Mouse (Mus musculus) heart, embryonic 11.5 days (tissue): ENCODE data around the gene Lrrc55. TPM values are rescaled to one million over a fixed set of nuclear protein-coding genes. Genes with fewer than 3 reads are reported as not detected.

Source experiments
- ATAC-seq: fragments of 200-750 bp; cut with Nextera tagmentation; replicated peaks from 2 replicates; pipeline ENCODE4 v1.8.0; 2017; ENCODE audit warnings: moderate library complexity; ENCODE audit not compliant: insufficient number of reproducible peaks, low FRiP score, low TSS enrichment
- H3K27ac ChIP-seq: fragments of 300-500 bp; sonication (generic); 2 replicates; pipeline ENCODE4 v1.5.1; 2014; ENCODE audit warnings: mild to moderate bottlenecking, low read depth, low read length
- H3K27me3 ChIP-seq: fragments of 300-500 bp; sonication (generic); 2 replicates; pipeline ENCODE4 v1.6.1; 2014; ENCODE audit warnings: mild to moderate bottlenecking, low read length, mixed read lengths; ENCODE audit not compliant: control insufficient read depth, insufficient read depth
- H3K36me3 ChIP-seq: fragments of 300-500 bp; sonication (generic); 2 replicates; pipeline ENCODE4 v1.6.1; 2014; ENCODE audit warnings: mild to moderate bottlenecking, low read length, moderate library complexity, mixed read lengths; ENCODE audit not compliant: control insufficient read depth, insufficient read depth
- H3K4me1 ChIP-seq: fragments of 300-500 bp; sonication (generic); 2 replicates; pipeline ENCODE4 v1.6.1; 2014; ENCODE audit warnings: low read length; ENCODE audit not compliant: control insufficient read depth, insufficient read depth
- H3K4me2 ChIP-seq: fragments of 300-500 bp; sonication (generic); 2 replicates; pipeline ENCODE4 v1.6.1; 2014; ENCODE audit warnings: mild to moderate bottlenecking, moderate library complexity
- H3K4me3 ChIP-seq: fragments of 300-500 bp; sonication (generic); 2 replicates; pipeline ENCODE4 v1.5.1; 2014; ENCODE audit warnings: low read depth, low read length
- H3K9ac ChIP-seq: fragments of 300-500 bp; sonication (generic); 2 replicates; pipeline ENCODE4 v1.6.1; 2014; ENCODE audit warnings: mild to moderate bottlenecking, low read depth, low read length, moderate library complexity
- H3K9me3 ChIP-seq: fragments of 300-500 bp; sonication (generic); replicated peaks from 2 replicates; pipeline ENCODE4 v1.6.1; 2016; ENCODE audit warnings: low read length; ENCODE audit not compliant: control insufficient read depth
- WGBS: fragments of 180-500 bp; shearing (Covaris S2); extraction: QIAGEN DNeasy Blood & Tissue Kit; methylation state at CpG from one replicate; pipeline ENCODE4 v1.1.7; 2014; ENCODE audit not compliant: insufficient replicate concordance; 5-methylcytosine and 5-hydroxymethylcytosine counted together
- polyA plus RNA-seq: library from polyadenylated mRNA; unstranded; fragments of >200 nt; fragmentation: Nextera tagmentation; extraction: Ambion mirVana; gene quantifications from 2 replicates; pipeline ENCODE4 v1.2.1, GENCODE M21; 2014

Gene Lrrc55
- polyA plus RNA-seq, 1 experiment from 2014 or later = 0.24 TPM

DNA sequence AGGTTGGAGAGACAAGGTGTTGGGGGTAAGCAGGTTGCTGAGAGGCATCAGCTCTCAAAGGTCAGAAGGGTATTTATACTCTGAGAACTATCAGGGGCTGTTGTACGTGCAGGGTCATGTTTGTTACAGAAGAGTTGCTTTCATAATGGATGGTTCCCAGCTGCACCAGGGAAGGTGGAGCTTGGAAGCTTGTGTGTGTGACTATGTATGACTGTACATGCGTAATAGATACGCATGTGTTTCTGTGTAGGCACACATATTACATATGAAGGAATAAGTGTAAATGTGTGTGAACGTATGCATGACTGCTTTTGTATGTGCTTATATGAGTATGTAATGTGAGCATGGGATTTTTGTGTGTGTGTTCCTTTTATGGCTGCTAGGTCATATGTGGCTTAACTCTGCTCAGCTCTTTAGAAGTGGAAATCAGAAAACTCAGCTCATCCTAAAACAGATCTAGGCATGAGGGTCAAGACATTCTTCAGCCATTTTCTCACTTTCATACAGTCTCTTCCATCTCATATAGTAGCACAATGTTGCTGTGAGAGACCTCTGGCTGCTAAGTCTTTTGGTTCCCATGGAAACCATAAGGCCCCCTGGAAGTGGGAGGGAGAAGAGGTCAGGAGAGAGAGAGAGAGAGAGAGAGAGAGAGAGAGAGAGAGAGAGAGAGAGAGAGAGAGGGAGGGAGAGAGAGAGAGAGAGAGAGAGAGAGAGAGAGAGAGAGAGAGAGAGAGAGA, 35.9 kb downstream of the Lrrc55 start:
- H3K4me3 ChIP-seq = no peak overlapping the region
- no peak overlapping the region for H3K27ac ChIP-seq
- WGBS = 63% methylated on average over 4 of the region's 4 CpGs
- H3K36me3 ChIP-seq = no peaks in the 10 kb centered on the region
- H3K9ac ChIP-seq = no peak overlapping the region
- H3K27me3 ChIP-seq = no peaks in the 10 kb centered on the region
- ATAC-seq = no peak; the same call in 1 of the 2 replicates
- H3K4me2 ChIP-seq = no peak overlapping the region
- peaks cover 13% of the 10 kb centered on the region for H3K4me1 ChIP-seq
- no peaks in the 10 kb centered on the region for H3K9me3 ChIP-seq

DNA sequence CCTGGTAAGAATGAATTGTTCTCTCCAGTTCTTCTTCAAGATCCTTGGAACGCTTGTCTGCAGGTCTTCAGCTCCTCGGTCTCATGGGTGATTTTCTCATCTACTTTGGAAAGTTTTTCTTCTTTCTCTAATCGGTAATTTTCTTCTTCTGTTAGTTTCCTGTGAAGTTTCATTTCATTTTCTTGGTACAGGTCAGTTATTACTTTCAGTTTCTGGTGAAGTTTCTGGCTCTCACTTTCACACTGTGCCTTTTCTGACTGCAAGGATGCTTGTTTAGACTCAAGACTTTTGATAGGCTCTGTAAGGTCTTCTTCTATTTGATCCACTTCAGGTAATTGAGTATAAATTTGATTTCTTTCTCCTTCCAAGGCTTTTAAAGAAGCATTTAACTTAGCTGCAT, 39.6 kb downstream of the Lrrc55 start:
- H3K4me3 ChIP-seq = no peak overlapping the region
- peaks cover 6% of the 10 kb centered on the region for H3K4me1 ChIP-seq
- H3K27me3 ChIP-seq = no peaks in the 10 kb centered on the region
- no peaks in the 10 kb centered on the region for H3K9me3 ChIP-seq
- no peak overlapping the region for H3K4me2 ChIP-seq
- no peak overlapping the region for H3K9ac ChIP-seq
- no peak overlapping the region for H3K27ac ChIP-seq
- ATAC-seq = no peak
- 78% methylated on average over 3 of the region's 3 CpGs for WGBS
- H3K36me3 ChIP-seq = no peaks in the 10 kb centered on the region

DNA sequence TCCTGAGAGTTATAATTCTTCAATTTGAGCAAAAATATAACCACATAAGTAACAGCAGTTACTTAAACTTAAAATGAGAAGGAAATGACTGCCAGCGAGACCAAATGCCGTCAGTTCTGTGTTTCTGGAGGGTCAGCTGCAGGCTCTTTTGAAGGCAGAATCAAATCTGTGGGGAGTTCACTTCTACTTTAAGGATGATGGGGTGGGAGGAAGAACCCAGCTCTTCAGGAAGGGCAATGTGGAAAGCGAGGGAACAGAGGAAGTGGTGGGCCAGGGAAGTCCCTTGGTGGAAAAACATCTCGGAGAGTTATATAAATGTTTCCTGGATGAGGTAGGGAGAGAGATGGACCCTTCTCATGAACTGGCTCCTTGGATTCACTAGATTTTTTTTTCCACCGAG, 40.9 kb downstream of the Lrrc55 start:
- no peak overlapping the region for H3K4me3 ChIP-seq
- H3K27me3 ChIP-seq = no peaks in the 10 kb centered on the region
- no peak overlapping the region for H3K4me2 ChIP-seq
- H3K27ac ChIP-seq = no peak overlapping the region
- H3K9me3 ChIP-seq = no peaks in the 10 kb centered on the region
- 76% methylated on average over 5 of the region's 5 CpGs for WGBS
- H3K9ac ChIP-seq = no peak overlapping the region
- peaks cover 5% of the 10 kb centered on the region for H3K4me1 ChIP-seq
- H3K36me3 ChIP-seq = no peaks in the 10 kb centered on the region
- no peak for ATAC-seq

DNA sequence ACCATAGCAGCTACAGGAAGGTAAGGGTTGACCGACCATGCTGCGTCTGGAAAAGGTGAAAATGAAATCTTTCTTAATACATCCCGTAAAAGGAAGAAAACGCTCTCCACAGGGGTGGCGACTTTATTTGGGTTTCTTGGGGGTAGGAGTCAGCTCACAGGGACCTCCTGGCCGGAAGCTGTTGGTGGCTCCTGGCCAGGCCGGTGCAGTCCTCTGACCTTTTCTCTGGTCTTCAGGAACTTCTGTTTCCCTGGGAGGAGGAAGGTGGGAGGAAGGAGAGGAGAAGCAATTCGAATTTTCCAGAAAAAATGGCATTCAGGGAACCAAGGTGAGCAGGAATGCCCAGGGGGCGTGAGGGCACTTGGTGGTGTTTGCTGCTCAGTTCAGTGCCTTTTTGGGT, 41.7 kb downstream of the Lrrc55 start:
- WGBS = 75% methylated on average over 9 of the region's 9 CpGs
- ATAC-seq = no peak
- Histone ChIP-seq H3K4me3 (no peak overlapping the region), H3K27me3 (no peaks in the 10 kb centered on the region), H3K27ac (no peak overlapping the region), H3K36me3 (no peaks in the 10 kb centered on the region), H3K4me1 (no peaks in the 10 kb centered on the region), H3K4me2 (no peak overlapping the region), H3K9me3 (no peaks in the 10 kb centered on the region), H3K9ac (no peak overlapping the region)

DNA sequence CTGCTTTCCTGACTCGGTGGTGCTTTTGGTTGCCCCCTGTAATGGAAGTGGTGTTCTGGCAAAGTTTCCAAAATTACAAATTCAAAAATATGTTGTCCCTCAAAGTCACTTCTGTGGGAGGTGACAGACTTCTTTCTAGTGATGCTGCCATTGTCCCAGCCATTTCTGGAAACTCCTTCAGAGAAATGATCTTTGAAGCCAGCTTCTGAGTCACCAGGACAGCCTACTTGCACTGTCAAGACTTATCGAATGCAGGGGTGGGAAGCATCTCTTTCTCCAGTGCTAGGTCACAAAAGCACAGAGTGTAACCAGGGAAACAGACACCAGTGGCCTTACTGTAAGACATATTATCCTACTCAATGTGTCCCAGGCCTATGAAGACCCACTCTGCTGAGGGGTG, 45.8 kb downstream of the Lrrc55 start:
- WGBS = 68% methylated on average over 2 of the region's 2 CpGs
- no peak for ATAC-seq

DNA sequence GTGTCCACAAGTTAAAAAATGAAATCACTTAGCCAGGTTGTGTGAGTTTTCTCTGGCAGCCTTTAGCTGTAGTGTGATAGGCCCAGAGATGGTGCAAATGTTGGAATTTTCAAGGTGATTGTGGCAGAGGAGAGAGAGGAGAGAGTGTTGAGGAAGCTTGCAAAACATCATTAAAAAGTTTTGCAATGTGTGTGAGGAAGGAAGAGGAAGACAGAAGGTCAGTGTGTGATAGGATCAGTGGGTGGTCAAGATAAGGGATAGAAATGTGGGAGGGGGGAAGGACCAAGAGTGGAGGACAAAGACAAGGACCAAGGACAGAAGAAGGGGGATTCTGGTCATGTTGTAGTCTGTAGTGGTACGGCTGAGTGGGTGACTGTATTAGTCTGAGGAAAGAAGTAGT, 46.6 kb downstream of the Lrrc55 start:
- no peaks in the 10 kb centered on the region for H3K9me3 ChIP-seq
- no peaks in the 10 kb centered on the region for H3K36me3 ChIP-seq
- WGBS = 50% methylated on average over 1 of the region's 1 CpGs
- H3K4me1 ChIP-seq = no peaks in the 10 kb centered on the region
- no peak overlapping the region for H3K4me3 ChIP-seq
- H3K4me2 ChIP-seq = no peak overlapping the region
- no peak overlapping the region for H3K9ac ChIP-seq
- no peak overlapping the region for H3K27ac ChIP-seq
- ATAC-seq = no peak
- H3K27me3 ChIP-seq = no peaks in the 10 kb centered on the region

More for the DNA sequence above, 45.8 kb downstream of the Lrrc55 start:
- no peak overlapping the region for H3K27ac ChIP-seq
- H3K4me3 ChIP-seq = no peak overlapping the region
- H3K27me3 ChIP-seq = no peaks in the 10 kb centered on the region
- H3K9ac ChIP-seq = no peak overlapping the region
- no peaks in the 10 kb centered on the region for H3K36me3 ChIP-seq
- H3K4me1 ChIP-seq = no peaks in the 10 kb centered on the region
- H3K9me3 ChIP-seq = no peaks in the 10 kb centered on the region
- no peak overlapping the region for H3K4me2 ChIP-seq

DNA sequence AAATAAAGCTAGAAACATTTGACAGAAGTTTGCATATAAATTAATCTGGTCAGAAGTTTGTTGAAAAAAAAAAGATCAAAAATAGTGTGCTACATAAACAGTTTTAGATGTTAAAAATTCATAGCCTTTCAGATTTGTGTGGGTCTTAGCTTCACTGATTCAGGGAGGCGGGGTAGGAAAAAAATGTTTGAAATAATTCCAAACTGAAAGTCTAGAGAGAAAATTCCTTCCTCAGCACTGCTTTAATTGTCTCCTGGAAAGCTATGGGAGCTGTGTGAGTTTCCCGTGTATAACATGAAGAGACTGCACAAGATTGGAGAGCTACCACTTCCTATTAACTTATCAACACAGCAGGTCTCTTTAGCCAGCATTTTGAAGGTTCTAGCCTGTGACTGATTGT, 49.5 kb downstream of the Lrrc55 start:
- no peaks in the 10 kb centered on the region for H3K4me1 ChIP-seq
- H3K27ac ChIP-seq = no peak overlapping the region
- no peaks in the 10 kb centered on the region for H3K9me3 ChIP-seq
- no peak overlapping the region for H3K4me2 ChIP-seq
- H3K4me3 ChIP-seq = no peak overlapping the region
- WGBS = 64% methylated on average over 2 of the region's 2 CpGs
- no peaks in the 10 kb centered on the region for H3K27me3 ChIP-seq
- no peak overlapping the region for H3K9ac ChIP-seq
- no peaks in the 10 kb centered on the region for H3K36me3 ChIP-seq
- no peak for ATAC-seq

DNA sequence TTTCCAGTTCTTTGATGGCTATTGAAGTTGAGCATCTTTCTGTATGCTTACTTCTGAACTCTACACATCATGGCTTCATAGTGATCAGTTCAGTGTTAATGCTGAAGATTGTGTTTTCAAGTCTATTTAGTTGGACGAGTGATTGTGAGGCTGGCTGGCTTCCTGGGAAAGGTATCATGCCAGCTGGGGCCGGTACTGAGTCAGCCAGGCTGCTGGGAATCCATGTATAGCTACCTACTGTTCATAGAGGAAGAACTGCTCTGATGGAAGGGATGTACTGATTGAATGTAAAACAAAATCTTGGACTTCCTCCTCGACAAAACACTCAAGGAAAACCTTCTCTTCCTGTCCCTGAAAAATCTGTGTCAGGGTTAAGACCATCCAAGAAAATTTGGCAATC, 51.7 kb downstream of the Lrrc55 start:
- Histone ChIP-seq H3K4me2 (no peak overlapping the region), H3K4me3 (no peak overlapping the region), H3K27me3 (no peaks in the 10 kb centered on the region), H3K9me3 (no peaks in the 10 kb centered on the region), H3K4me1 (no peaks in the 10 kb centered on the region), H3K27ac (no peak overlapping the region), H3K36me3 (no peaks in the 10 kb centered on the region), H3K9ac (no peak overlapping the region)
- 59% methylated on average over 3 of the region's 3 CpGs for WGBS
- ATAC-seq = no peak

DNA sequence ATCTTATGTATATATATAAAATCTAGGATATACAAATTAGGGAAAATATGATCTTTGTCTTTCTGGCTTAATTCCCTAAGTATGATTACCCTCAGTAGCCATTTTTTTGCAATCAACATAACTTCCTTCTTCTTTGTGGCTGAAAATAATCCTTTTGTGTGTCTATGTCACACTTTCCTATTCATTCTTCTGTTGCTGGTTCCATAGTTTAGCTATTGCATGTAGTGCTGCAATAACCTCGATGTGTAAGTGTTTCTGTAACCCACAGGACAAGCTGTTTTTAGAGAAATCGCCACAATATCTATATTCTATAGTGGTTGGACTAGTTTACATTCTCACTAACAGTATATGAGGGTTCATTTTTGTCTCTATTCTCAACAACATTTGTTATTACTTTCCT, 52.1 kb downstream of the Lrrc55 start:
- H3K9ac ChIP-seq = no peak overlapping the region
- no peak for ATAC-seq
- 70% methylated on average over 2 of the region's 2 CpGs for WGBS

More for the DNA sequence above, 52.1 kb downstream of the Lrrc55 start:
- Histone ChIP-seq H3K4me1 (peaks cover 2% of the 10 kb centered on the region; the same call in 1 of the 2 replicates), H3K27ac (no peak overlapping the region), H3K9me3 (no peaks in the 10 kb centered on the region), H3K27me3 (no peaks in the 10 kb centered on the region), H3K4me3 (no peak overlapping the region), H3K4me2 (no peak overlapping the region), H3K36me3 (no peaks in the 10 kb centered on the region)
